Mouse (Mus musculus): ENCODE results near the gene Epha1. TPM values are rescaled to one million over a fixed set of nuclear protein-coding genes. Genes with fewer than 3 reads are reported as not detected.

Gene Epha1
- total RNA-seq, 2 experiments from 2014 or later: 0.14 to 0.18 TPM

GRCm38 (mm10) chr6:42374701-42375100 lies 1.6 kb upstream of the Epha1 start:
- intact Hi-C loops (cut with DNase I): no loop called here
- DNase-seq: no peak

GRCm38 (mm10) chr6:42373669-42374430 lies 782 bp upstream of the Epha1 start:
- intact Hi-C loops (cut with DNase I): no loop called here

GRCm38 (mm10) chr6:42372421-42372815 lies 650 bp downstream of the Epha1 start:
- no peak for DNase-seq
- intact Hi-C loops (cut with DNase I): no loop called here

More at GRCm38 (mm10) chr6:42373669-42374430, 782 bp upstream of the Epha1 start:
- no peak for DNase-seq

GRCm38 (mm10) chr6:42372001-42372400 lies 1.1 kb downstream of the Epha1 start:
- intact Hi-C loops (cut with DNase I): no loop called here

GRCm38 (mm10) chr6:42370630-42371363 lies 2.3 kb downstream of the Epha1 start:
- intact Hi-C loops (cut with DNase I): no loop called here
- DNase-seq: no peak

More at GRCm38 (mm10) chr6:42372001-42372400, 1.1 kb downstream of the Epha1 start:
- no peak for DNase-seq

GRCm38 (mm10) chr6:42369870-42370269 lies 3.2 kb downstream of the Epha1 start:
- intact Hi-C loops (cut with DNase I): no loop called here
- DNase-seq: no peak

GRCm38 (mm10) chr6:42365215-42365614 lies 7.9 kb downstream of the Epha1 start:
- intact Hi-C loops (cut with DNase I): no loop called here
- DNase-seq: no peak

- intact Hi-C loops (cut with DNase I): no loop called here
- DNase-seq: no peak
Observed at GRCm38 (mm10) chr6:42364607-42365006, 8.5 kb downstream of the Epha1 start.

GRCm38 (mm10) chr6:42364066-42364465 lies 9.0 kb downstream of the Epha1 start:
- intact Hi-C loops (cut with DNase I): no loop called here
- no peak for DNase-seq

- no peak for DNase-seq
- intact Hi-C loops (cut with DNase I): no loop called here
Observed at GRCm38 (mm10) chr6:42362974-42363373, 10.1 kb downstream of the Epha1 start.

- DNase-seq: no peak
- intact Hi-C loops (cut with DNase I): no loop called here
Observed at GRCm38 (mm10) chr6:42362497-42362896, 10.6 kb downstream of the Epha1 start.

- DNase-seq: no peak
- intact Hi-C loops (cut with DNase I): no loop called here
Observed at GRCm38 (mm10) chr6:42362074-42362473, 11.0 kb downstream of the Epha1 start.

- intact Hi-C loops (cut with DNase I): no loop called here
- DNase-seq: no peak
Observed at GRCm38 (mm10) chr6:42361041-42361895, 11.8 kb downstream of the Epha1 start.

GRCm38 (mm10) chr6:42360231-42360840 lies 12.7 kb downstream of the Epha1 start:
- intact Hi-C loops (cut with DNase I): no loop called here
- no peak for DNase-seq

GRCm38 (mm10) chr6:42359364-42360147 lies 13.5 kb downstream of the Epha1 start:
- no peak for DNase-seq
- intact Hi-C loops (cut with DNase I): no loop called here

GRCm38 (mm10) chr6:42358901-42359300 lies 14.2 kb downstream of the Epha1 start:
- intact Hi-C loops (cut with DNase I): no loop called here
- DNase-seq: no peak

- intact Hi-C loops (cut with DNase I): no loop called here
- DNase-seq: no peak
Observed at GRCm38 (mm10) chr6:42357901-42358300, 15.2 kb downstream of the Epha1 start.

GRCm38 (mm10) chr6:42356913-42357312 lies 16.2 kb downstream of the Epha1 start:
- intact Hi-C loops (cut with DNase I): no loop called here
- DNase-seq: no peak

- no peak for DNase-seq
- intact Hi-C loops (cut with DNase I): no loop called here
Observed at GRCm38 (mm10) chr6:42355794-42356600, 17.1 kb downstream of the Epha1 start.

Measured in left cerebral cortex, postnatal 4 days (tissue).